Mouse (Mus musculus) natural killer cell, adult 2 months (primary cell): ENCODE results near the gene Cdca4.
"Not testable (repeated sequence)": the region's sequence is repeated elsewhere in the genome, so short reads cannot be mapped to it uniquely, and the experiment has no call there.

Experiments used
- DNase-seq, 2 experiments: peaks; one replicate each; pipeline ENCODE4 v3.0.0; 2022; ENCODE audit warnings: low spot score in 2 of 2

The Cdca4 gene

DNA sequence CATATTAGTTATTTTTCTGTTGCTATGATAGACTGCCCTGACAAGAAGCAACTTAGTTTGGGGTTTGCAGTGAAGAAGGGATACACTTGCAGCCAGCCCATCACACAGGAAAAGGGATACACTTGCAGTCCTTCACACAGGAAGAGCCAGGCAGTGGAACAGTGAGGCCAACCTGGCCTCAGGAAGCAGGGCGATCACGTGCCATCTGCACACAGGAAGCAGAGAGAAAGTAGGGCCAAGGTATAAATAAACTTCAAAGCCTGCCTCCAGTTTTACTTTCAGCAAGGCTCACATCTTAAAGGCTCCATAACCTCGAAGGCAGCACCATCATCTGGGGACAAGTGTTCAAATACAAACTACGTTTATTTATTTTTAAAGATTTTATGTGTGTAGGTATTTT is 6.0 kb downstream of the Cdca4 start:
- DNase-seq = peak; percentile 55 to 59

DNA sequence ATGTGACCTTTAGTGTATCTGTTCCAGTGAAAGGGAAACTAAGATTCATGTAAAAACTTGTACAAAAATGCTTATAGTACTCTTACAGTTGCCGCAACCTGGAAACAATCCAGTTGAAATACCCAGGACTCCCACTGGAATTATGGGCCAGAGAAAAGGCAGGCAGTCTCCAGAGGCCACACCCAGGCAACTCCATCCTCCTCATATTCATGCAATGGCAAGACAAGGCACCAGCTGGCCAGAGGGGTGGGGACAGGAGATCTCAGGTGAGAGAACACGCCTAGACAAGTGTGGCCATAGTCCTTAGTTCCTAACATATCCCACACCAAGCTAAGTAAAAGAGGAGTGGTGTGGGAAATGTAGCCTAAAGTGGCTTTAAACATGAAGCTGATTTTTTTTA is 6.5 kb downstream of the Cdca4 start:
- no peak for DNase-seq

DNA sequence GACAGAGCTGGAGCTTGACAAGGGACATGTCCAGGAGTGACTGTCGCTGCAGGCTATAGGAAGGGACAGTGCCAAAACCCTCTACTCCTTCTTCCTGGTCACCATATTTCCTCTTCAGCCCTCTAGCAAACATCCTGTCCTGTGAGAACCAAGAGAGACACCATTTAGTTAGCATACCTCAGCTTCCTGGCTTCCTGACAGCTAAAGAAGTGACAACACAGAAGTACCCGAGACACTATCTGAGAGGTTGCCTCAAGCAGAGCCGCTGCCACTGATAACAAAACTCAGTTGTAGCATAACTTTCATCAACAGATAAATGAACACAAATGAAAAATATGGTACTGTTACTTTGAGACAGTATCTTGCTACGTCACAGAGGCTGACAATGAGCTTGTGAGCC is 7.2 kb downstream of the Cdca4 start:
- DNase-seq = no peak

DNA sequence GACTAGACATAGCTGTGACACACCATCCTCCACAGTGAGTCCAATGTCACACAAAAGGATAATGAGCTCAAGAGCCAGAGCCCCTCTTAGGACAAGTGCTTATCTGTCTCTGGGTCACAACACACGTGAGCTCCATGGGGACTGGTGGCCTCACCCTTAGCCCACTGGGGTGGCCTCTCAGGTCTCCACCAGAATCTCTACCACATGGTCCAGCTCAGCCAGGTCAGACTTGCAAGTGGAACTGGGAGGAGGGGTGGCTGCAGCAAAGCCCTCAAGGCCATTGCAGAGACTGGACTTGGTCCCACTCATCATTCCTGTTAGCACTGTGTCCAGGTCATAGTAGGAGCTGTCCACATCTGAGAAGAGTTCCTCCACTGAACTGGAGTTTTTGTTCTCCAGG is 8.0 kb downstream of the Cdca4 start:
- DNase-seq = no peak

DNA sequence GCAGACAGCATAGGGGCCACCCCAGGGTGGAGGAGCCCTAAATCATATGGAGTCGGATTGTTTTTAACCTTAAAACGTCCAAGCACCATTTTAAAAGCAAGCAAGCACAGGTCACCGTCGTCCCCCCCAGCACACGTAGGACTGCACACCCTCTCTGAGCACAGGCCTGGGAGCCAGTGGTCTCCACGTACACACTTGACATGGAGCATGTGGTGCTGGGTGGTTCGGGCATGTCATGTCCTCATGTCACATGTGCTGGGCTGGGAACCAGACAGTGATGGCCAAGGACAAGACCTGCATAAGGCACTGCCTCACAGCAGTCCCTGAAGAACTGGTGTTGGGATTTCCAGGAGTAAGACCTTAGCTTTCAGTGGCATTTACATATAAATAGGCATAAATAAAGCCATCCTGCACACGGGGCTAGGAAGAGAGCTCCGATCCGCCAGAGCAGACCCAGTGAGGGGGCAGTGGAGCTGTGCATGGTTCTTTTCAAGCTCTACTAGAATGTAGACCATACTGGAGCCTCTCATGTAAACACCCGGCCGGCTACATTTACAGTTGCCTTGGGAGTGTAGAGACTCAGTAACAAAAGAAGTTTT is 8.7 kb downstream of the Cdca4 start:
- no peak for DNase-seq

DNA sequence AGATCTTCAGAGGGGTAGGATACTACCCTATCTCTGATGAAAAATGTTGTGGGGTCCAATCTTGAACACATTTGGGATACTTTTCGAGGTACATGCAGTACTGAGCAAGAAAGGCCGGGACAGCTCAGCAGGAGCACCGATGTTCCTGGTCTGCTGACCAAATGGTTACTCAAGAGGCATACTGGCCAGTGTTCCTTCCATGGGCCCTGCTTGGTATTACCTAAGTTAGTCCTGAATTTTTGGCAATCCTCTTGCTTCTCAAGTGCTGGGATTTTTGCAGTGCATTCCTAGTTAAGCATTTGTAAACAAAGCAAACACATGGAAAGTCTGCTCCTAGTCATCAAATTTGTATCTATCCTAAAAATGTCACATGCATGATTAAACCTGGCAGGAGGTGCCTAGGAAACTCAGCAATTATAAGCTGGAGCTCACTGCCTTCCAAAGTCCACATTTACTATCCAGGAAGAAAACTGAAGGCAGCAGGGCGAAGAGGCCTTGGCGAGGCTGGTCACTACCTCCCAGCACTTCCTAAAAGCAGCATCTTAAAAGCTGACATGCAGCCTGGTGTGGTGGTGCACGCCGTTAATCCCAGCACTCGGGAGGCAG is 10.1 kb downstream of the Cdca4 start:
- DNase-seq = no peak

DNA sequence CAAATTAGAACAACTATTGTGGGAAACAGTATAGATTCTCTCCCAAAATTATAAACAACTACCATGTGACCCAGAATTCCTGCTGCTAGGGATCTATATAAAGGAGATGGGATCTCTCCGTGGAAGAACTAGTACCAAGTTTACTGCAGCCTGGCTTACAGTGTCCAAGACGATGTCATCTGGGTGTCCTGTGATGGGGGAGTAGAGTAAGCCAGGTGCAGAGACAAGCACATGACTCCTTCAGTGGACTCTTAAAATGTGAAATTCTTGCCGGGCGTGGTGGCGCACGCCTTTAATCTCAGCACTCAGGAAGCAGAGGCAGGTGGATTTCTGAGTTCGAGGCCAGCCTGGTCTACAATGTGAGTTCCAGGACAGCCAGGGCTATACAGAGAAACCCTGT is 12.4 kb downstream of the Cdca4 start:
- DNase-seq = not testable (repeated sequence)

DNA sequence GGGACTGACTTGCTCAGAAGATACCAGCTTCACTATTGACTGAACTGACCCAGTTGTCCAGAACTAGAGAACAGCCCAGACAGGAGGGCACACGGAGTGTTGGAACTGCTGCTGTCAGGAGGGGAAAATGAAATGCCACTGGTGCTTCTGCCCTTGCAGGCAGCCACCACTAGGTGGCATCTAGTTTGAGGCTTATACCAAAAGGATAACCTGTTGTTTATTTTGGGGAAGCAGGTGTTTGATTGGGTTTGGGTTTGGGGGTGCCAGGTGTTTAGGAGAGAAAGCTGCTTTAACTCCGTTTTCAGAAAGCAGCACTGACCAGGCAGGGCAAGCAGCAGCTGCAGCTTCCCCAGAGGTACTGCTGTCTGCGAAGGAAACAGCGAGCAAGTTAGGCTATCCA is 12.9 kb downstream of the Cdca4 start:
- peak; percentile 44 to 65 for DNase-seq

DNA sequence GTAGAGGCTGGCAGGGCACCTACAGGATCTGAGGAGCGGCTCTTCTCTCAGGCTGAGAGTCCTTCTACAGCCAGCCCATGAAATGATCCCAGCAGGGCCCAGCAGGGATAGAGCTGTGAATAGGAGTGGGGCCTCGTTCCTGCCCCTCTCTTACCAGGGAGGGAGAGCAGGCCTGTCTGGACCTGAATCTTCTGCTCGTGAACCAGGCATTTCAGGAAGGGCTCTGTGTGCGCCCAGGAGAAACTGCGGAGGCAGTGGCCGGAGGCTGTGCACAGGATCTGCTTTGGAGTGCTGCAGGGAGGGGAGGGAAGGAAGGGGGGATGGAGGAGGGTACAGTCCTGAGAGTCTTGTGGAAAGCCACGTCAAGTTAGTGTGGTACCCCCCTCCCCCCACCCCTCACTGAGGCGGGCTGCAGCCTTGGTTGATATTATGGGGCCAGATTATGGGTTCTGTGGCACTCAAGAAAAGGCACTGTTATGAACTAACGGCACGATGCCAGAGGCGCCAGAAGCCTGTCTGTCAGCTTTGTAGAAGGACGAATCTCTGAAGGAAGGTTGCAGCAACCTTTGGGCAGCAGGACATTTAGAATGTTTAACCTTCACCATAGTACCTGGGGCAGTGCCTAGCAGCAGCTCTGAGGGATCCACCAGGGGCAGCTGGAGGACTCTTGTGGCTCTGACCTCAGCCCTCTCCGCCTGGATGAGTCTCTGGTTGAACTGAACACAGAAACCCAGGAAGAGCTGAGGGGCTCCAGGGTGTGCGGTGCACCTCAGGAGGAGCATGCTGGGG is 14.3 kb downstream of the Cdca4 start:
- DNase-seq = no peak

DNA sequence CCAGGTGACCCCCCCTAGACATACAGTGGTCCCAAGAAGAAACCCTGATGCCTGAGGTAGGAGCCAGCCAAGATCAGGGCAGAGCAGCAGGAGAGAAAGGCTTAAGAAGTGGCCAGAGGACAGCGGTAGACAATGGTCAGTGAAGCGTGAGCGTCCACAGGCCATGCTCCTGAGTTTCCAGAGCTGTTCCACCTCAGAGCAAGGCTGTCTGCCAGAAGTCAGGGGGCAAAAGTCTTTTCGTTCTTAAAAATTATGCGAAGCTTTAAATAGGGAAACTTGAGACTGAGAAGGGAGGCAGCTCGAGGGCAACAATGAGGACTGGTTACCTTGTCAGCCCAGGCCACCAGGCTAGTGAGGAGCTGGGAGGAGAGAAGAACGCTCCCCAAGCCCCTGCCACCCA is 15.9 kb downstream of the Cdca4 start:
- no peak for DNase-seq

DNA sequence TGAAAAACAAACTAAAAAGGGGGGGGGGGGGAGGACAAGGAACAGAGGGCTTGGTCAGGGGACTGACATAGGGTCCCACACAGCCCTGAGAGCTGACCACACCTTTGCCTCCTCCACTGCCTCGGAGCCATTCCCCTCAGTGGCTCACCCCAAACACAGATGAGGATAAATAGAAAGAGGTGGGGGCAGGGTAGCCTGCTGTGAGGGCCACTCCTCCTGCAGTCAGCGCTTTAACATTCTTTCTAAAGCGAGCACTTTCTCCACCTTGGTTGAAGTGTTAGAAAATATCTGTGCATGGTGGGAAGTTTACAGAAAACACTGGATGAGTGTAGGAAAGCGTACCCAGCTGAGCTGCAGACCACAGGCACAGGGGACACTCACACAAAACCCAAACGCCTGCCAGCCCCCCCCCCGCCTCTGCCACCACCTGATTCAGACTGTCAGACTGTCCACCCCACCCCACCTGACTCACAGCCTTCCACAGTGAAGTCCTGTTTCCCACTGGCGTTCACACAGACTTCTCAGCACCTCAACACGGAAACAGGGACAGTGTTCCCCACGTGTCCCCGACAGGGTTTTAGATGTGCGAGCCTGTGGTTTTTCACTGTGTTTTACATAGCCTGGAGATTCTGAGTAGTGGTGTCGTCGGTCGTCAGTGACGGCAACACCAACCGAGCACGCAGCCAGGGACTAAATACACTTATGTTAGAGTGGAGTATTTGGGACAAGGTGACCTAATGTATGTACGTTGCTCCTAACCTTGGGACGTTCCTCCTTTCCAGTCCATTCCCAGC is 18.9 kb downstream of the Cdca4 start:
- peak; percentile 43 to 70 for DNase-seq

DNA sequence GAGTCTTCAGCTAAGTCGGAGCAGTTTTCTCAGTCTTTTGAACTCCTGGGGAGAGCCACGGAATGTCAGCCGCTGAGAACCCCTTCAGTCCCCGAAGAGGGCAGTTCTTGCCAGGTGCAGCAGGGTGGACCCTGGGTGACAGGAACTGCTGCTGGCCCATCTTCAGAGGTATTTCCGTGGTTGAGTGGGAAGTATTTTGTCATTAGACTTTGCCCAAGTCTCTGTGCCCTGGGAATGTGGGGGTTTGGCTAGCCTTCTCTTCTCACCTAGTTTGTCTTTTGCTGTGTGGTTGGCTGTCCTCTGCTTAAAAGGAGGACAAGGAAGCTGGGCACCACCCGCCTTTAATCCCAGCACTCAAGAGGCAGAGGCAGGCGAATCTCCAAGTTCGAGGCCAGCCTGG is 19.6 kb downstream of the Cdca4 start:
- DNase-seq = no peak

DNA sequence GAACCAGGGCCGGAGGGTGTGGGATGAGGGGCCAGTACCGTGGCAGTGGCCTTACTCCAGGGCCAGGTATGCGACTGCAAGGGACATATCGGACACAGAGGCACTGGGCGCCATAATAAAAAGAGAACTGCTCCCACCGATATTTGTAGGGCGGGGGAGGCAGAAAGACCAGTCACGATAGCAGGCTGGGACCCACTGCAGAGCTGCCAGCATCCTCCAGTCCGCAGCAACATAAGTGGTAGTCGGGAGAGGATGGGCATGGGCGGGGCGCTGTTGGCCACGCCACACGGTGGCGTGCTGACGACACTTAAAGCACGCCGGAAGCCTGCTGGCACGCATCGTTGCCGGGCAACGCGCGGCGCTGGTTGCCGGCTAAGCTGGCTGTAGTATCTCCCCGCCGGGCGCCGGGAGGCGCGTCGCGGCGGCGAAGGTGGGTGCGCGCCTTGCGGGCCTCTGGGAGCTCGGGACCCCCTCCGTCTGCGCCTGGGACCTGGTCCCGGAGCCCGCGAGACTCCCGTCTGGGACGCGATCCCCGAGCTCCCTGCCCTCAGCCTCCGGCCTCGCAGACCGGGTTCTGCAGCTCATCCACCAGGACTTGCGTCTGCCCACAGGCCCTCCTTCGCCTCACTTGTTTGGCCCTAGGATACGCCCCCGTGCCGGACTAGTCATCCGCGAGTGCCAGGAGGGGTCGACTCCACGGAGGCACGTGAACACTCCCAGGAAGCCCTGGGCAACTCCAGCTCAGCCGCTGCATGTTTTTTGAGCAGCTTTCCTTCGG is 20.4 kb downstream of the Cdca4 start, which contains the start of gene Clba1:
Gene Clba1, plus strand, starts transcription at position 351 of the 778 bp plus-strand sequence.
- peak; percentile 78 to 86 for DNase-seq

DNA sequence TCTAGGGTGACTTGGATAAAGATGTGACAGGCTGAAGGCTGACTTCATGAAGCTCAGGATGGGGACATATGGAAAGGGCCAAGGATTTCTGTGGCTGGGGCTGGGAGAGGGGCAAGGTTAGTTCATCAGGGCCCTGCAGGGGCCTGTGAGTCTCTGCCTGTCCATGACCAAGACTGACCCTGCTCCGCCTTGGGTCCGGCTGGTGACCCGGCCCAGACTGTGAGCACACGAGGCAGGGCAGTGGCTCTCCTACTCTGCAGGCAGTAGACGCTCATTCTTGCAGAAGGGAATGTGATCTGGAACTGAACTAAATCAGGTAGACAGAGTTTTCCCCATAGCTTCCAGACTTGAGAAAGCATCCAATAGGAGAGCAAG is 21.0 kb downstream of the Cdca4 start:
- DNase-seq = no peak

DNA sequence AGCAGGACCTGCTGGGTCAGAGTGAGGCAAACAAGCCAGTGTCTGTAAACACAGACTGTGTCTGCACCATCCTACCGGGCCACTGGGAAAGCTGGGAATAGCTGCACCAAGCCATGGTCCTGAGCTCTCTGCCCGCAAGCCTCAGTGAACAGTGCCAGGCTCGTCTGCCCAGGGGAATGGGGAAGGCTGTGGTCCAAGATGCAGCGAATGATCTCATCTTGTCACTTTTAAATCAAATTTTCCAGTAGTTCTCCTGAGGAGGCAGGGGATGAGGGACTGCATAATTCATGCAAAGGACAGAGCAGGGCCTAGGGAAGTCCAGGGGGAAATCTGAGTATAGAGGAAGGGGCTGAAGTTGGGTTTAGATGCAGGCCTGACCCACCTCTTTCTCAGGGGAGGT is 21.4 kb downstream of the Cdca4 start:
- no peak for DNase-seq

DNA sequence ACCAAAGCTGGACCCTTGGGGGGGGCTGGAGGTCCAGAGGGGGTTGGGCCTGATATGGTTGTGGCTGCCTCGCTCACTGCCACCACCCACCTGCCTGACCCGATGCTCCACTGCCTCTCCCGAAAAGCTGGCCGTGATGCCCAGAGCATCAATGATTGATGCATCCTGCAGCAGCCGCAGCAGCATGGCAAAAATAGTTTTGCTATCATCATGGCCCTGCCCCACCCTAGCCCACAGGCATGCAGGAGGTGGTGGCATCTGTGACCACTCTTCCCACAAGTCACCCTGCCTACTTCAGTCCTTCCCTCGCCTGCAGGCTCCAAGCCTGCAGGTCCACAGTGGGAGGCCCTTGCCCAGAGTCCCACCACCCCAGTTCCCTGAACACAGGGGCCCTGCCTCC is 23.2 kb downstream of the Cdca4 start:
- no peak for DNase-seq

DNA sequence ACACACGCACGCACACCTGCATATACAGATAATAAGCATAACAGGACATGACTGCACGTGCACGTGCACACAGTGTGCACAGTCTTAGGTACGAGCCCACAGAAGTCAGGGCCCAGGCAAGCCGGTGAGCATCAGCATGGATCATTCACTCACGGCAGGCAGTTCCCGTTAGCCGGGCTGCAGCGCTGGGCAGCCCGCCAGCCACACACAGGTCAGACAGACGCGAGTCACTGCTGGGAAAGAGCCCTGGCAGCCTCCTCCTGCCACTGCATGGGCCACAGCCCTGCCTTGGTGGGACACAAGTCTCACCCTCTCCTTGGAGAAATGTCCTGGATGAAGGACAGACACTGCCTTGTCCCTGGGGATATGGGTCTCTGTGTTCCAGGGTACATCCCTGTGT is 25.2 kb downstream of the Cdca4 start:
- DNase-seq = no peak

DNA sequence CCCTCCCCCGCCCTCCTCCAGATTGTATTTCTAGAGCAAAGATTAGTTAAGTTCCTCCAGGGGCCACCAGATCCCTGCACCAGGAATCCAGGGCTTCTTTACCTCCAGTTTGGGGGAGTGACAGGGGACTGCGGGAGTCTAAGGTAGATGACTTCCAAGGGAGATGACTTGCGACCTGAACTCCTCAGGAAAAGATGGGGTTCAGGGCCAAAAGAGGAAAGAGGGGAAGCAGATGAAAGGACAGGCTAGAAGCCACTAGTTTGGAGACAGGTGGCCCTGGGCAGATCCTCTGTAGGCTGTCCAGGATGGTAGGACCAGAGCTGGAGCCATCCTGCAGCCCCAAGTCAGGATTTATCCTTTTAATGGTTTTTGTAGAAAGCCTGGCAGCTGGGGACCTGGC is 26.3 kb downstream of the Cdca4 start:
- DNase-seq = no peak

DNA sequence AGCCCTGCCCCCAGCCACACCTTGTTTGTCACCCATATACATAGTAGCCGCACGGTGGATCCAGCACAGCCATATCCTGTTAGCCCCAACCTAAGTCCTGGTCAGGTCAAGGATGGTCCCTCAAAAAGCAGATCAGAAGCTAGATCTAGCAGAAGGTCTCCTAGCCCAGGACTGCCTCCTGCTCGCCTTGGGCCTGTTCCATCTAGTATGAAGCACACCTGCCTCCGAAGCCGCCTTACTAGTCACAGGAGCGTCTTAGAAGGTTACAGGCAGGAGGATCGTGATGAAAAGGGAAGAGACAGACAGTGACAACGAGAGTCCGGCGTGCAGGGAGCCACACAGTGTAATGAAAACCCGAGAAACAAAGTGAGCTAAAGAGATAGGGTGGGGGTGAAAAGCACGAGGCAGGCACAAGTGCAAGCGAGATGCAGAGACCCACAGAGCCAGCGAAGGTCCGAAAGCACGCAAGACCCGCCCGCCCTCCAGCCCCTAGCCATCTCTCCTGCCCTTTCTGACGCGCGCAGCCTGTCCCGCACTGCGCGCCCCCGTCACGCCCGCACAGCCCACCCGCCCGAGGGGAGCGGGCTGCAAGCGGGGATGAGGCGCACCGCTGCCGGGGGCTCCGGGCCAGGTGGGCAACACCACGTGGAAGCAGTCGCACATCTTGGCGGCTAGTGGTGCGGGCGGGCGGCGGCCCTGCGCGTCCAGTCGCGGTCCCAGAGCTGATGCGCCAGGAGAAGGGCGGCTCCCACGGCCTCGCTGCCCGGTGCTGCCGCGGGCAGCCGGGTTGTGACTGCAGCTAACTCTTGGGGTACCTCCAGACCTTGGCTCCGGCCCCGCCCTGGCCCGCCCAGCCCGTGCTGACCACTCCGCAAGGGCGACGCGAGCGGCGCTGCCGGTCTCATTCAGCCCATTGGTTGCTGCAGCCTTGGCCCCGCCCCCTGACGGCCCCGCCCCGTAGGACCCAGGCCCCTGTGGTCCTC is 27.1 kb downstream of the Cdca4 start, which contains the start of gene Ahnak2:
Gene Ahnak2, minus strand, starts transcription at position 794 of the 983 bp plus-strand sequence.
- no peak for DNase-seq

DNA sequence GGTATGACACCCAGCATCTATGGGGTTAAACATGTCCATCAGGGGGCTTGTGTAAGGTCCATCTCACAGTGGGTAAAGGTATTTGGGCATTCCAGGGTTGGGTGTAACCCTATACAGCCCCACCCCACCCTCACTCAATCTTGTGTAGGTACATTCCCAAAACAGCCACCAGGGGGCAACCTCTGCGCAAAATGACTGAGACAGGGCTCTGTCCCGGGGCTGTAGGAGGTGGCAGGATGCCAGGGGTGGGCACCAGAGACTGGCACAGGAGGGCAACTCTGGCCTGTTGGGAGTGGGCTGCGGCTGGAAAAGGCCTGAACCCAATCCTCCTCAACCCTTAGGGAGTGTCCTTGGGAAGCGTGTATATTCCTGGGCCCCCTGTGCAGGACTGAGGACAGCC is 28.7 kb downstream of the Cdca4 start:
- peak; percentile 72 to 84 for DNase-seq
